Mouse (Mus musculus): ENCODE results near the gene Ndufc2. TPM values are rescaled to one million over a fixed set of nuclear protein-coding genes. Genes with fewer than 3 reads are reported as not detected.

Gene Ndufc2
- polyA plus RNA-seq, 1 experiment from 2014 or later = 384 TPM

GRCm38 (mm10) chr7:97388541-97388940 is 11.3 kb upstream of the Ndufc2 start:
- Histone ChIP-seq H3K4me1 (replicated peaks) (no peaks in the 10 kb centered on the region), H3K36me3 (peaks cover 93% of the 10 kb centered on the region), H3K4me2 (no peak overlapping the region), H3K4me3 (replicated peaks) (no peak overlapping the region), H3K27ac (no peak overlapping the region), H3K27me3 (no peaks in the 10 kb centered on the region), H3K9ac (replicated peaks) (no peak overlapping the region), H3K9me3 (no peaks in the 10 kb centered on the region)
- no peak for ATAC-seq (ENCODE audit: insufficient number of reproducible peaks, insufficient read depth, low FRiP score, low TSS enrichment, low read depth)
- WGBS = 94% methylated on average over 4 of the region's 4 CpGs

GRCm38 (mm10) chr7:97391293-97392078 is 8.3 kb upstream of the Ndufc2 start:
- WGBS = 91% methylated on average over 13 of the region's 13 CpGs
- H3K27me3 ChIP-seq = no peaks in the 10 kb centered on the region
- H3K4me2 ChIP-seq = no peak overlapping the region
- H3K4me3 ChIP-seq (replicated peaks) = no peak overlapping the region
- H3K9me3 ChIP-seq = no peaks in the 10 kb centered on the region
- no peaks in the 10 kb centered on the region for H3K4me1 ChIP-seq (replicated peaks)
- no peak overlapping the region for H3K27ac ChIP-seq
- peaks cover 64% of the 10 kb centered on the region for H3K36me3 ChIP-seq
- ATAC-seq (ENCODE audit: insufficient number of reproducible peaks, insufficient read depth, low FRiP score, low TSS enrichment, low read depth) = no peak
- no peak overlapping the region for H3K9ac ChIP-seq (replicated peaks)

- H3K9me3 ChIP-seq = no peaks in the 10 kb centered on the region
- no peaks in the 10 kb centered on the region for H3K27me3 ChIP-seq
- no peaks in the 10 kb centered on the region for H3K4me1 ChIP-seq (replicated peaks)
- no peak overlapping the region for H3K4me2 ChIP-seq
- H3K4me3 ChIP-seq (replicated peaks) = no peak overlapping the region
- H3K36me3 ChIP-seq = peaks cover 58% of the 10 kb centered on the region
- H3K9ac ChIP-seq (replicated peaks) = no peak overlapping the region
- WGBS = 91% methylated on average over 6 of the region's 6 CpGs
- H3K27ac ChIP-seq = no peak overlapping the region
- ATAC-seq (ENCODE audit: insufficient number of reproducible peaks, insufficient read depth, low FRiP score, low TSS enrichment, low read depth) = no peak
Observed at GRCm38 (mm10) chr7:97392079-97392445, 7.7 kb upstream of the Ndufc2 start.

- WGBS = 77% methylated on average over 2 of the region's 2 CpGs
- Histone ChIP-seq H3K9me3 (no peaks in the 10 kb centered on the region), H3K27ac (no peak overlapping the region), H3K27me3 (no peaks in the 10 kb centered on the region), H3K9ac (replicated peaks) (no peak overlapping the region), H3K4me3 (replicated peaks) (no peak overlapping the region), H3K4me1 (replicated peaks) (no peaks in the 10 kb centered on the region), H3K4me2 (no peak overlapping the region), H3K36me3 (peaks cover 37% of the 10 kb centered on the region)
- no peak for ATAC-seq (ENCODE audit: insufficient number of reproducible peaks, insufficient read depth, low FRiP score, low TSS enrichment, low read depth)
Observed at GRCm38 (mm10) chr7:97394375-97394774, 5.4 kb upstream of the Ndufc2 start.

GRCm38 (mm10) chr7:97398943-97399342 is 860 bp upstream of the Ndufc2 start:
- peaks cover 8% of the 10 kb centered on the region for H3K9me3 ChIP-seq
- H3K4me1 ChIP-seq (replicated peaks) = peaks cover 13% of the 10 kb centered on the region
- ATAC-seq (ENCODE audit: insufficient number of reproducible peaks, insufficient read depth, low FRiP score, low TSS enrichment, low read depth) = no peak
- no peak overlapping the region for H3K27ac ChIP-seq
- no peak overlapping the region for H3K4me2 ChIP-seq
- 88% methylated on average over 6 of the region's 6 CpGs for WGBS
- H3K4me3 ChIP-seq (replicated peaks) = no peak overlapping the region
- no peaks in the 10 kb centered on the region for H3K27me3 ChIP-seq
- no peak overlapping the region for H3K9ac ChIP-seq (replicated peaks)
- peaks cover 19% of the 10 kb centered on the region for H3K36me3 ChIP-seq

- H3K36me3 ChIP-seq = peaks cover 78% of the 10 kb centered on the region
- H3K9me3 ChIP-seq = peaks cover 8% of the 10 kb centered on the region
- H3K4me3 ChIP-seq (replicated peaks) = no peak overlapping the region
- no peak overlapping the region for H3K9ac ChIP-seq (replicated peaks)
- 88% methylated on average over 10 of the region's 10 CpGs for WGBS
- no peak overlapping the region for H3K4me2 ChIP-seq
- no peaks in the 10 kb centered on the region for H3K4me1 ChIP-seq (replicated peaks)
- no peak overlapping the region for H3K27ac ChIP-seq
- no peak for ATAC-seq (ENCODE audit: insufficient number of reproducible peaks, insufficient read depth, low FRiP score, low TSS enrichment, low read depth)
- H3K27me3 ChIP-seq = no peaks in the 10 kb centered on the region
Observed at GRCm38 (mm10) chr7:97407145-97407544, 7.3 kb downstream of the Ndufc2 start.

- ATAC-seq (ENCODE audit: insufficient number of reproducible peaks, insufficient read depth, low FRiP score, low TSS enrichment, low read depth) = no peak
- Histone ChIP-seq H3K4me3 (replicated peaks) (no peak overlapping the region), H3K4me1 (replicated peaks) (peaks cover 9% of the 10 kb centered on the region), H3K27me3 (no peaks in the 10 kb centered on the region), H3K9me3 (no peaks in the 10 kb centered on the region), H3K36me3 (peaks cover 54% of the 10 kb centered on the region), H3K27ac (no peak overlapping the region), H3K4me2 (no peak overlapping the region), H3K9ac (replicated peaks) (no peak overlapping the region)
- WGBS = 97% methylated on average over 2 of the region's 2 CpGs
Observed at GRCm38 (mm10) chr7:97411106-97411505, 11.3 kb downstream of the Ndufc2 start.

- ATAC-seq (ENCODE audit: insufficient number of reproducible peaks, insufficient read depth, low FRiP score, low TSS enrichment, low read depth) = no peak
- Histone ChIP-seq H3K9me3 (no peaks in the 10 kb centered on the region), H3K36me3 (peaks cover 52% of the 10 kb centered on the region), H3K4me3 (replicated peaks) (no peak overlapping the region), H3K4me1 (replicated peaks) (peaks cover 9% of the 10 kb centered on the region), H3K9ac (replicated peaks) (no peak overlapping the region), H3K27ac (no peak overlapping the region), H3K4me2 (no peak overlapping the region), H3K27me3 (no peaks in the 10 kb centered on the region)
- WGBS = 82% methylated on average over 3 of the region's 3 CpGs
Observed at GRCm38 (mm10) chr7:97411575-97411974, 11.8 kb downstream of the Ndufc2 start.

- no peaks in the 10 kb centered on the region for H3K27me3 ChIP-seq
- H3K9ac ChIP-seq (replicated peaks) = no peak overlapping the region
- no peak overlapping the region for H3K4me2 ChIP-seq
- H3K36me3 ChIP-seq = peaks cover 31% of the 10 kb centered on the region
- WGBS = 93% methylated on average over 1 of the region's 1 CpGs
- no peak for ATAC-seq (ENCODE audit: insufficient number of reproducible peaks, insufficient read depth, low FRiP score, low TSS enrichment, low read depth)
- H3K4me3 ChIP-seq (replicated peaks) = no peak overlapping the region
- no peak overlapping the region for H3K27ac ChIP-seq
- no peaks in the 10 kb centered on the region for H3K9me3 ChIP-seq
- peaks cover 9% of the 10 kb centered on the region for H3K4me1 ChIP-seq (replicated peaks)
Observed at GRCm38 (mm10) chr7:97413981-97414380, 14.2 kb downstream of the Ndufc2 start.

GRCm38 (mm10) chr7:97414426-97414825 is 14.6 kb downstream of the Ndufc2 start:
- no peak for ATAC-seq (ENCODE audit: insufficient number of reproducible peaks, insufficient read depth, low FRiP score, low TSS enrichment, low read depth)
- Histone ChIP-seq H3K27me3 (no peaks in the 10 kb centered on the region), H3K36me3 (peaks cover 26% of the 10 kb centered on the region), H3K9me3 (no peaks in the 10 kb centered on the region), H3K4me2 (no peak overlapping the region), H3K4me1 (replicated peaks) (peaks cover 9% of the 10 kb centered on the region), H3K27ac (no peak overlapping the region), H3K4me3 (replicated peaks) (no peak overlapping the region), H3K9ac (replicated peaks) (no peak overlapping the region)
- 79% methylated on average over 1 of the region's 1 CpGs for WGBS

GRCm38 (mm10) chr7:97414915-97415687 is 15.3 kb downstream of the Ndufc2 start:
- Histone ChIP-seq H3K36me3 (peaks cover 19% of the 10 kb centered on the region), H3K4me3 (replicated peaks) (no peak overlapping the region), H3K27me3 (no peaks in the 10 kb centered on the region), H3K9ac (replicated peaks) (no peak overlapping the region), H3K9me3 (no peaks in the 10 kb centered on the region), H3K27ac (no peak overlapping the region), H3K4me1 (replicated peaks) (peaks cover 9% of the 10 kb centered on the region), H3K4me2 (no peak overlapping the region)
- WGBS = 40% methylated on average over 9 of the region's 9 CpGs
- 0 out of 2 replicates have a peak, but pooled peaks have one; percentile 66 for ATAC-seq (ENCODE audit: insufficient number of reproducible peaks, insufficient read depth, low FRiP score, low TSS enrichment, low read depth)

Data from limb, embryonic 12.5 days (tissue).